Mouse (Mus musculus) gastrocnemius, adult 2 months (tissue): ENCODE data around the gene Lrrc75a. TPM values are rescaled to one million over a fixed set of nuclear protein-coding genes. Genes with fewer than 3 reads are reported as not detected.

ENCODE experiments used
- DNase-seq: peaks from one replicate; pipeline ENCODE4 v3.0.0; 2022
- H3K27ac ChIP-seq: fragments of 200-600 bp; 2 replicates; pipeline ENCODE4 v1.8.1; 2022; ENCODE audit warnings: mild to moderate bottlenecking
- H3K4me3 ChIP-seq: fragments of 200-600 bp; 2 replicates; pipeline ENCODE4 v1.8.1; 2022; ENCODE audit warnings: mild to moderate bottlenecking, moderate library complexity
- CTCF ChIP-seq: fragments of 200-600 bp; IDR thresholded peaks from 2 replicates; pipeline ENCODE4 v1.8.1; 2022; ENCODE audit warnings: antibody characterized with exemption, mild to moderate bottlenecking, moderate library complexity
- intact Hi-C: fragments of 180-260 bp; cut with DNase I; formaldehyde crosslinking; loops from one replicate; pipeline ENCODE4 v1.15.1; 2025
- total RNA-seq, 2 experiments: library from RNA; stranded (reverse); gene quantifications; 2 replicates each; pipeline ENCODE4 v1.2.3; 2021

Lrrc75a gene
- total RNA-seq, 2 experiments from 2014 or later, result 3.2 to 5.6 TPM

GRCm38 (mm10) chr11:62566211-62566610 lies 82.1 kb downstream of the Lrrc75a start:
- H3K27ac ChIP-seq, result peak overlapping the region; percentile 65
- peak; percentile 27 for DNase-seq
- H3K4me3 ChIP-seq, result peak overlapping the region; percentile 21; the same call in 1 of the 2 replicates
- intact Hi-C loops, result no loop called here
- no peak for TF ChIP-seq CTCF

- Histone ChIP-seq H3K4me3 (peak overlapping the region; percentile 21; the same call in 1 of the 2 replicates), H3K27ac (peak overlapping the region; percentile 65)
- no peak for DNase-seq
- TF ChIP-seq CTCF, result no peak
- intact Hi-C loops, result no loop called here
Observed at GRCm38 (mm10) chr11:62565747-62566146, 82.6 kb downstream of the Lrrc75a start.

GRCm38 (mm10) chr11:62563590-62563989 lies 84.7 kb downstream of the Lrrc75a start:
- DNase-seq, result no peak
- TF ChIP-seq CTCF, result no peak
- Histone ChIP-seq H3K27ac (no peak overlapping the region), H3K4me3 (no peak overlapping the region)
- intact Hi-C loops, result no loop called here

GRCm38 (mm10) chr11:62560463-62561016 lies 87.8 kb downstream of the Lrrc75a start:
- H3K27ac ChIP-seq, result peak overlapping the region; percentile 59
- H3K4me3 ChIP-seq, result peak overlapping the region; percentile 70
- no peak for TF ChIP-seq CTCF
- intact Hi-C loops, result no loop called here
- peak; percentile 45 for DNase-seq

GRCm38 (mm10) chr11:62558961-62559646 lies 89.2 kb downstream of the Lrrc75a start:
- H3K4me3 ChIP-seq, result peak overlapping the region; percentile 24; the same call in 1 of the 2 replicates
- peak overlapping the region; percentile 85 for H3K27ac ChIP-seq
- intact Hi-C loops, result no loop called here

GRCm38 (mm10) chr11:62558152-62558551 lies 90.2 kb downstream of the Lrrc75a start:
- peak overlapping the region; percentile 85 for H3K27ac ChIP-seq
- no peak for TF ChIP-seq CTCF
- intact Hi-C loops, result no loop called here
- DNase-seq, result no peak
- no peak overlapping the region for H3K4me3 ChIP-seq

More at GRCm38 (mm10) chr11:62558961-62559646, 89.2 kb downstream of the Lrrc75a start:
- TF ChIP-seq CTCF, result no peak
- peak; percentile 94 for DNase-seq

- intact Hi-C loops, result no loop called here
- H3K4me3 ChIP-seq, result no peak overlapping the region
Observed at GRCm38 (mm10) chr11:62557205-62557604, 91.1 kb downstream of the Lrrc75a start.

GRCm38 (mm10) chr11:62555896-62556412 lies 92.4 kb downstream of the Lrrc75a start:
- TF ChIP-seq CTCF, result no peak
- Histone ChIP-seq H3K27ac (peak overlapping the region; percentile 82), H3K4me3 (no peak overlapping the region)
- intact Hi-C loops, result no loop called here
- no peak for DNase-seq

More at GRCm38 (mm10) chr11:62557205-62557604, 91.1 kb downstream of the Lrrc75a start:
- no peak for DNase-seq
- peak overlapping the region; percentile 82 for H3K27ac ChIP-seq
- no peak for TF ChIP-seq CTCF

- Histone ChIP-seq H3K27ac (0 out of 2 replicates have a peak overlapping the region, but pooled peaks have one; percentile 3), H3K4me3 (peak overlapping the region; percentile 77)
- DNase-seq, result no peak
- intact Hi-C loops, result no loop called here
- no peak for TF ChIP-seq CTCF
Observed at GRCm38 (mm10) chr11:62554934-62555517, 93.3 kb downstream of the Lrrc75a start.

Other genes with a start within 250 kb of the Lrrc75a start
- gene Pigl, start 190.1 kb downstream of the Lrrc75a start, total RNA-seq, result 1 to 10 TPM; 2.2 to 2.6 TPM
- 100 to 1,000 TPM; 133 to 139 TPM for gene Ncor1, start 190.0 kb downstream of the Lrrc75a start, total RNA-seq
- gene Cenpv, start 109.3 kb downstream of the Lrrc75a start, total RNA-seq, result 10 to 100 TPM; 19.2 to 24.3 TPM
- gene Ubb, start 97.4 kb downstream of the Lrrc75a start, total RNA-seq, result 100 to 1,000 TPM; 776 to 989 TPM
- 1 to 10 TPM in 1 of 2 experiments, under 1 TPM in 1; 0.89 to 1.1 TPM for gene Trpv2, start 74.0 kb downstream of the Lrrc75a start, total RNA-seq
- gene Mmgt2, start 141 bp upstream of the Lrrc75a start, total RNA-seq, result 1 to 10 TPM; 2.9 to 3.5 TPM
- gene Zfp287, start 83.4 kb upstream of the Lrrc75a start, total RNA-seq, result 1 to 10 TPM in 1 of 2 experiments, under 1 TPM in 1; 0.69 to 1.3 TPM
- not detected for gene Gm10428, start 104.6 kb upstream of the Lrrc75a start, total RNA-seq
- 1 to 10 TPM; 1.3 to 1.4 TPM for gene Zfp286, start 140.9 kb upstream of the Lrrc75a start, total RNA-seq
- gene Trim16, start 171.7 kb upstream of the Lrrc75a start, total RNA-seq, result 10 to 100 TPM; 34.8 to 38.4 TPM
- under 1 TPM; 0.33 to 0.45 TPM for gene Fbxw10, start 198.5 kb upstream of the Lrrc75a start, total RNA-seq
- gene Tvp23b, start 230.9 kb upstream of the Lrrc75a start, total RNA-seq, result 1 to 10 TPM; 4.5 to 7.6 TPM